Mouse (Mus musculus) left cerebral cortex, adult 11 months (tissue): ENCODE measurements around the gene Atp1a1.

Source experiments
- DNase-seq: peaks from one replicate; pipeline ENCODE4 v3.0.0; 2022; ENCODE audit warnings: low spot score

Gene Atp1a1

DNA sequence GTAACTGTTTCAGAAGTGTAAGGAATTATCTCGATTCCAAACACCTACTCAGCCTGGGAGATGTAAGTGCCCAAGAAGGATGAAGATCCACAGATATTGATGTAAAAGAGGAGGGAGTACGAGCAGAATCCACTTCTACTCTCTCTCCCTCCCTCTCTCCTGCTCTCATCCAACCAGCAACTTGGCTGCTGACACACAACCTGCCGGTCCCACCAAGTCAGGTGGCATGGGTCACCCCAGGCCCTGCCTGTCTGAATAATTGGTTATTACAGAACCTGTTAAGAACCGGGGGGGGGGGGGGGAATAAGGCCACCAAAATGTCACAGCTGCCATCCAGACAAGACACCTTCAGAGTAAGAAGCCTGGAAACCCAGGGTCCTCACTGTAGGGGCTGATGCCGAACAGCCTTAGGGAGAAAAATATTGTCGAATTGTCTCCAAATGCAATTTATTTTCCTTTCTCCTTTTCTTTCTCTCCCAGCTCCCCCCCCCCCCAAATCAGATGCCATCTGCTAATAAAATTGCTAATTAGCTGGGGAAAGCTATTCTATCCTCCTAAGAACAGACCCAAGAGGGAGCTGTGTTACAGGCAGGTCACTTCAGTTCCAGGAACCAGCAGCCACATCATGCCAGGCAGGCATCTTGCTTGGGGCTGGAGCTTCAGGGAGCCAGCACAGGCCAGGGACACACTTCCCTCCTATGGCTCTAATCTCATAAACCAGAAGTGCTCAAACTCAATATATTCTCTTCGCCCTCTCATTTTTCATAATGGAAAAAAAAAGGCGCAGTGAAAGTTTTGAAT is 6.7 kb upstream of the Atp1a1 start:
- no peak for DNase-seq

DNA sequence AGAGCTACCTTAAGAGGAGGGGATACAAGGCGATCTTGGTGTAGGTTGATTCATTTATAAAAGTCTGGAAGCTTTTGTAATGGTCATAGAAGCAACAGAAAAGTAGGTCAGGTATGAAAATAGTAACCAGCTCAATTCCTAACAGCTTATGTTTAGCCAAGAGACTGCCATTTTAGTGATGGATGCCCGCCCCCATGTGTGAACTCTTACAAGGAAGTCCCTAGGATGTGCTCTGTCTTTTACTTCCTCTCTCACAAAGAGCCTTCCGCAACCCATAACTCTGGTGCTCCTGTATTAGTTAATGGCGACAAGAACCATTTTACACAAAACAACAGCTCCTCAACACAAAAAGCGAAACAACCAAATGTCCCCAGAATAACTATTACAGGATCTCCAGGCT is 4.8 kb upstream of the Atp1a1 start:
- no peak for DNase-seq

DNA sequence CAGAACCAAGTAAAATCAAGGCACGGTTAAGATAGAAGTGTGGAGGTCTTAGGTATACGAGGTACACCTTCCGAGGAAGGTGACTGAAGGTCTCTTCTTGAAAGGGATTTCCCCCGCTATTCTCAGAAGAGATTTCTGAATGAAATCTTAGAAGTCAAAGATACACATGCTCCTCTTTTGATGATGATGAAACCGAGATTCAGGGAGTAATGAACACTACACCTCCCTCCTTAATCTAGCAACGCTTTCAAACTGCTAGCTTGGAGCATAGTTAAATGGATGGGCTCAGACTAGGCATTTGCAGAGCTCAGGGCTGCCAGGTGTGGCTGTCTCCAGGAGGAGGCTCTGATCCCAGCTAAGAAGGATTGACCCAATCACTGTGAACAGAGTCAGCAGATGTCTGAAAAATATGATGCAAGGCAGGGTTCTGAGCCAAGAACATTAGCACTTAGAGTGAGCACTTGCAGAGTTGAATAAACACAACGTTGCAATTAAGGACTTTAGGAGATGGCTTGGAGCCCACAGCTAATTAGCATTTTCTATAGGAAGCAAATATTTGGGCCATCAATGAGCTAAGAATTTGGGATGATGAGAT is 2.5 kb upstream of the Atp1a1 start:
- no peak for DNase-seq

DNA sequence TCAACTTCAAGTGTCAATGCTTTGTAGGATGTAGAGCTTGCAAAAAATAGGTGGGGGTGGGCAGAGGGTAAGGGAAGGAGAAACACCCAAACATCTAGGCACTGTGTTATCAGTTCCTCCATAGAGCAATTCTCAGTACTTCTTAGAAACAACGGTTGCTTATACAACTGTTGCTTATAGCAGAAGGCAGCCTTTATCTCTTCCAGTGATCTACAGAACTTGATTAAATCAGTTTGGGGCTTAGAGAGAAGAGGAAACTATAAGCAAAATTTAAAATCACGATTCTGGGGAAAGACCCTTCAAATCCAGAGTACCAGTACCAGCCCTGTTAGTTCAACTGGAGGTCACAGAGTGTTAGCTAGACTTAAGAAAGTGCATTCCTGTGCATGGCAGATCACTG is 1.2 kb upstream of the Atp1a1 start:
- DNase-seq: no peak

DNA sequence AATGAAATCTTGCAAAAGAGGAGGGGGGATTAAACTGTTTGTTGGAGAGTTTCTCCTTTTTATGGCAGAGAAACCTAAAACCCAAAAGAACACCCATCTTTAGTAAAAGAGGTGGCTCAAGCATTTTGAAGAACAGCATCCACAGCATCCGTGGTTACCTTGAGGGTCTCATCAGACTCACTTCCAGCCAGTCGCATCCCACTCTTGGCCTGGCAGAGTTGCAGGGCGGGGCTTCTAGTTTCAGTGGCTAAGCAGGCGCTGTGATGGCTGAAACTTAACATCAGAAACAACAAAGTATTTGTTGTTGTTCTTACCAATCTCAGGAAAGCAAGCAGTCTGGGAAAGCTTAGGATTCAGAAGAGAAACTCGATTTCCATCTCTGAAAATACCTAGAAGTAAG is 807 bp upstream of the Atp1a1 start:
- no peak for DNase-seq

DNA sequence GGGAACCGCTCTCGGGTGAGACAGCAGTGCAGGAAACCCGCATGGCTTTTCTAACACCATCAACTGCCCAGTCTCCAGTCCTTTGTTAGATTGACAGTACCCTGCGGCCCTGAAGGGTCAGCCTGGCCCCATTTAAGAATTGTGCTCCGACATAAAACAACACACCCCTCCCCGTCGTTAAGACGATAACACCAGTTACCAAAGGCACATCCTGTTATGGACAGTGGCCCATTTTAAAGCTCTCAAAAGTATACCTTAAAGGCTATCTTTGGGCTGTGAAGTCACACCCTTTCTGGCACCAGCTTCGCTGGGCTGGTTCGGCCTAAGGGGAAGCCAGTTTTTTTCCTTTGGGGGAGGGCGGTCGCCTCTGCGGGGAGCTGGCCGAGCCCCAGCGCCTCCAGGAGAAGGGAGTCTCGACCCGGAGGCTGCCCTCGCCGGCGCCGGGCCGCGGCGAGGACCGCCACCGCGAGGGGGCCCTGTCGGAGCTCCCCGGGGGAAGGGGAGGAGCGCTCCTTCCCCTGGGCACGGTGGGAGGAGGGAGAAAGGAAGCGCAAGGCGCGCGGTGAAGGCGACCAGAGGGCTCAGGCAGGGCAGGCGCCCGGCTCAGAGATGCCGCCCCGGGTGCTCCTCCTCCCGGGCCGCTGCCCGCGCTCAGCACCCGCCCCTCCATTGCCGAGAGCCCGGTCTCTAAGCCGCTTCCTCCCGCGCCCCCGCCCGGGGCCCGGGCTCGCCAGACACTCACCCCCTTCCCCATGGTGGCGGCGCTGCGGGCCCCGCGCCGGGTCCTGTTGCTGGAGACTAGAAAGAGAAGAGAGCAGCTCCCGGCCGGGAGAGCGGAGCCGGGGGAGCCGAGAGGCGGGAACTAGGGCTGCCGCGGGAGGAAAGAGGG is 579 bp downstream of the Atp1a1 start:
- peak; percentile 65 for DNase-seq

DNA sequence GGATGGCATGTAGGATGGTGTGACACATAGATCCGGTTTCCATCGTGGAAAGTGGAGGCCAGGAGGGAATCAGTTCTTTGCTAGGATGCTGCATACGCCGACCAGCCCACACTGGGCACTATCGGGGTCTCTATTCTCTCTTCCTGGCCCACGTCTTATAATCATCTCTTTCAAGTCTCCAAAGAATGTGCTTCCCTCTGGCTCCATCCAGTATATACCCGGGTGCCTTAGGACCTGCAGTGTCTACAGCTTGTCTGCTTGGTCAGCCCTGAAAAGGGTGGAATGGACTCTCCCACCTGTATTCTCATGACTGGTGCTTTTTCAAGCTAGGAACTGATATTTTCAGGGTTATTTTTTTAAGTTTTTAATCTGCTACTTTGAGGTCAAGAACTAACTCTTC is 1.3 kb downstream of the Atp1a1 start:
- no peak for DNase-seq

DNA sequence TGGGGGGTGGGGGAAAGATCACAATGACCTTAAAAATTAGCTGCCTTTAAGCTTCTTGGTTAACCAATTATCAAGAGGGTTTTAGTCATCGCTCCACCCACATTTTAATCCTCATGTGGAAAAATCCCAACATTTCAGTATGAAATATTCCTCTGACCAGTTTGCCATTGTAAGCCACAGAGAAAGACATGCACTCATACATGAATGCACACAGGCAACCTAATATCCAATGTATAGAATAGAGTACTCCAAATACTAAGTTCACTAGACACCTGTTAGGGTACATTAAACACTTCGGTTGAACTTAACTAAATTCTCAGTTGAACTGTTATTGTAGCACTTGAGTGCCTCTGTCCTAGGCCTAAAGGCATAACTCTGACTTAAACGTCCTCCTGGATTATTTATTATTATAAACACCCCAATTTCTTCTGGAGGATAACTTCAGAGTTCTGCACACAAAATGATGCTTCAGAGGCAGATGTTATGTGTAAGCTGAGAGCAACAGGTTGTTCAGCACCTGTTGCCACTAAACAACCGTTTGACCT is 1.9 kb downstream of the Atp1a1 start:
- no peak for DNase-seq

DNA sequence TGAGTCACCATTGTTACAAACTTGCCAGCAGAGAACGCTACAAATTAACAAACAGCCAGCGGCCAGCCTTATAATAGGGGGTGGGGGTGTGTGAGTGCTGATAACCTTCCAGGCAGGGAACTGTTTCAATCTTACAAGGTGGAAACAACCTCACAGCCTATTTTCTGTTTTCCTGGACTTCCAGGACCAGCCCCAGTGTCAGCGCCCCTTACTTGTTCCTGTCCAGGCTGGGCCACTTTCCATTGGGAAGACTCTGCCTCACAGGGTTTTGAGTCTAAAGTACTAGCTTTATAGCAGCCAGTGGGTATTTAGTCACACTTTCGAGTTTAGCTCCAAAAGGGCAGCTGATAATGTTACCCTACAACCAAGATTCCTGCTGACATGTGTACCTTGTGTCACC is 2.8 kb downstream of the Atp1a1 start:
- no peak for DNase-seq

DNA sequence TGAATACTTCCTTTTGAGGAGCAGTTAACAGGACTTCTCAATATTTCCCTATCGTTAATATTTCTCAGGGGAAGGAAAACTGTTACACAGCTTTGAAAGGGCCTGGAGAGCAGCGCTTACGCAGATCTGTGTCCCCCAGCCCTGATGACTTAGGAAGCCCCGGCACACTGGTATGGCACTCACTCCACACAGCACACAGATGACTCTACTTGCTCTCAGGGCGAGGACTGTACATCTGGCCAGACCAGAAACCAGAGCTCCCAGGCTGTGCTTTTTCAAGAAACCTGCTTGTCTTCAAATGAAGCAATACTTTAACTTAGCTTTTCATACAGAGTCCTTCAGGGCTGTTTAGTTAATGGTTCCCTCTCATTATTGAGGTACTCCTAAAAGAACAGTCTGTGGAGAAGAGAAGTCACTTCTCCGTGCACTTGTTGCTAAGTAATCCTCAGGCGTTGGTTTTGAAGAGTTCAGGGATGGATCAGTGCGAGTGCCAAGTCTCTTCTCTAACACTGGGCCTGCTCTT is 3.4 kb downstream of the Atp1a1 start:
- no peak for DNase-seq

DNA sequence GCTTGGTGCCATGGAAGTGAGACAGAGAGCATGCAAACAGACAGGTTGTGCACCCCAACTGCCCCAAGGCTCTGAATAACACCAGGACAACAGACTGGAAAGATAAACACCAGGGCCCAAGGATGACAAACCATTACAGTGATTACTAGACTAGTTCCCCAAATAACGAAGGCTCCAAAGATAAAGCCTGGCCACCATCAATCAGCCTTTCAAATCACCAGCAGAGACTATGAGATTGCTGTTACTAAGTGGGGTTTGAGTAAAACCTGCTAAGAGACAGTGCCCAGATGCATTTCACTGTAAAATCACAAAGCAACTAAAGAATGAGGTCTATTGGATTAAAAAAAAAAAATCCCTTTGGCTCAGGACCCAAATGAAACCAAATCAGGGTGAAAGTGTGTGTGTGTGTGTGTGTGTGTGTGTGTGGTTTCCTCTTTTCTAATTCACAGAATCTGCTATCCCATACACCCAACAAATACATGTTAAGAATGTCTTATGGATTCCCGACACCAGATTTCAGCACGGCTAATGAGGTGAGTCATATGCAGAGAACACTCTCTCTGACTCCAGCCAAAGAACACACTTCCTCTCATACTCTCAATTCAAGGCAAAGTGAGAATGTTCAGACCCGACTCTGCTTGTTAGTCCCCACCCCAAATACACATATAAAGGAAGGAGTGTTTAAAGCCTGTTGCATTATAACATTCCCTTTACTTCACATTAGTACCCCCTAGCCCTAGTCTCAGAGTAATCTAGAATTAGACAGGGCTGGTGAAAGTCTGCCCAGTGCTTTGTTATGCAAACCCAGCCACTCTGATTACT is 4.4 kb downstream of the Atp1a1 start:
- DNase-seq: no peak

DNA sequence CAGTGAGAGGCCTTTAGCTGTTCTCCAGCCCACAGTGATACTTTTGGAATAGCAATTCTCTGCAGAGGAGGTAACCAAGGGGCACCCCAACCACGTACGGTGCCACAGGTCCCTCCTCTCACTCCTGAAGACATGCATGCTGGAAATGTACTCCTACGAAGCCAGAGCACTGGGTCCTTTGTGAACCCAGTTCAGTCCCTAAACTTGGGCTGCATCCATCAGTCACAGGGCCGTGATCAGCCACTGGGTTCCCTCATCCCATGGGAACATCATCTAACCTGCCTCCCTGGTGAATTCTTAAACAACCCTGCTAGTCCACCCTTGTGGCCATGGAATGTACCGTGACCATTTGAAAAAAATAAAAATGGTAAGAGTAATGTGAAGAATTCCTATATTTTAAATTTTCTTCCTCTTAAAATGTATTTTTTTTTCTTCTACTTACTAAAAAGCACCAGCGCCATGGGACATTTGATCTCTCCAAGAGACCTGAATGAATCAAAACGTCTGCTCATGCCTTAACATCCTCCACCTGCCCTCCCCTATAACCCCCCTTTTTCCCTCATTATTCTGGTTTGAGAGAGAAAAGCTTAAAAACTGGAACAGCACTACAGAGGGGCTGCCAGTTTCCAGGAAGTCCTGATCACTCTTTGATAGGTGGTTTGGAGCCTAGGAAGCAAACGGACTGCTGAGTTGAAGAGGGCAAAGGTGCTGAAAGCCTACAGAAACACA is 5.1 kb downstream of the Atp1a1 start:
- DNase-seq: no peak

DNA sequence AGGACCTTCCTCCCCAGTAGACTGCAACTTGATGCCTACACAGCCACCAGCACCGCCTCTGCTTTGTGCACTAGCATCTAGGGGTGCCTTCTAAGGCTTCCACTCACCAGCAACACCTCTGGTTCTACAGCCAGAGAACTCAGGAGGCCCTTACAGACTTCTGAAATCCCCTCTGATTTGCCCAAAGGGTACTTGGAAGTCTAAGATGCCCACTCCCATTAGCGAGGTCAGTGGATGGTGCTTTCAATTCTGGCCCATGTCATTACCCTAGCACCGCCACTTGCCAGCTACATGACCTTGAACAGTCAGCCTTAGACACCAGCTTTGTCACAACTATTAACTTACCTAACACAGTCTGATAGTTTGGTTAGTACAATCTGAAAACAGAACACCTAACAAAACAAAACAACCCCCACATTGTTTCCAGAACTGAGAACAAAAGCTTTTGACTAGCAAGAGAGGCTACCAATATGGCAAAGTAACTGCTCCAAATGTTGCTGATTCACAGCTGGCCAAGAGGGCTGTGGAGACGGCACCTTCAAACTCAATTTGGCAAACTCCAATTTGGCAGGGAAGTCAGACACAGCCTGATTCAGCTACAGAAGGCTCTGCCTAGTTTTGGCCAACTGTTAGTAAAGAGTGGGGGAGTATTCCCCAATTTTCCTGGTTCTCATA is 6.1 kb downstream of the Atp1a1 start:
- DNase-seq: no peak

DNA sequence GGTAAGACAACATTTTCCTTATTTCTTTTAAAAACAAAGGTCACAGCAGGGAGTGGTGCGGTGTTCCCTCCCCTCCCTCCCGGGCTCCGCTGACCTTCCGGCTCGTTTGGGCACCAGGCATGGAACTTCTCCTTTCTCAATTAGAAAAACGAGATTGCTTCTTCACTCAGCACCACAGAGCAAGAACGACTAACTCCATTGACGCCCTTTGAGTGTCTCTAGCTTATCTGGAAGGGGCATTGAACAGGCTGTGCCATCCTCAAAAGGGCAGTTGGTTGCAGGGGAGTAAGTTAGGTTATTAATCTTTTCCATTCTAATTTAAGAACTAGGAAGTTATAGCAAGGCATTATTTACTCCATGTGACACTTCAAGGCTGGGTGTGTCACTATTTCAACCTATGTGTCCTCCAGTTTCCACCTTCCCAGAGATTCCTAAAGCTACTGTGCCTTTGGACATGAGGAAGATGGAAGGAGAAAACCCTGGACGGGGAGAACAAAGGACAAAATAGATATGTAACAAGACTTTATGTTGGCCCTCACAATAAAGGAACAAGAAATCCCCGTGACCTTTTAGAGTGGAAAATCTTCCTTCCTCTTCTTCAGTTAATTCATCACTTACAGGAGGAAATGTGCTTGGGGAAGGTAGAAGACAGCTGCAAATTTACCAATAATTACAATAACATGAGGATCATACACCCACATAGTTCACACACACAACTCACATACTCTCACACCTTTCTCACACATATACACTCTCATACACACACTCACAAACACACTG is 7.0 kb downstream of the Atp1a1 start:
- no peak for DNase-seq

DNA sequence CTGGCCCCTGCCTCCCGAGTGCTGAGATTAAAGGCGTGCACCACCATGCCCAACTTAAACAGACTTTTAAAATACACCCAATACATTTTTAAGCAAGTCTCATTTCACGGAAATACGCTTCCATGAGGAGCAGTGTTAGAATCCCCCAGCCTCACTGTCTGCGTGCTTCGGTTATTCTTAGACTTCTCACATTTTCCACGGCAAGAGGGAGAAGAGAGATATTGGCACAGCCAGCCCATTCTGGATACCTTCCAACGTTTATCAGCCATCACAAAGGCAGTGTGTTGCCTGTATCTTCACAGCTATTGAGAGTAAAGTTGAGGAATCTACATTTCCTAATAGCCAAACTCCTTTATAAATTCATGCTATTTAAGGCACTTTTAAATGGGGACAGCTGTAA is 7.8 kb downstream of the Atp1a1 start:
- DNase-seq: no peak

DNA sequence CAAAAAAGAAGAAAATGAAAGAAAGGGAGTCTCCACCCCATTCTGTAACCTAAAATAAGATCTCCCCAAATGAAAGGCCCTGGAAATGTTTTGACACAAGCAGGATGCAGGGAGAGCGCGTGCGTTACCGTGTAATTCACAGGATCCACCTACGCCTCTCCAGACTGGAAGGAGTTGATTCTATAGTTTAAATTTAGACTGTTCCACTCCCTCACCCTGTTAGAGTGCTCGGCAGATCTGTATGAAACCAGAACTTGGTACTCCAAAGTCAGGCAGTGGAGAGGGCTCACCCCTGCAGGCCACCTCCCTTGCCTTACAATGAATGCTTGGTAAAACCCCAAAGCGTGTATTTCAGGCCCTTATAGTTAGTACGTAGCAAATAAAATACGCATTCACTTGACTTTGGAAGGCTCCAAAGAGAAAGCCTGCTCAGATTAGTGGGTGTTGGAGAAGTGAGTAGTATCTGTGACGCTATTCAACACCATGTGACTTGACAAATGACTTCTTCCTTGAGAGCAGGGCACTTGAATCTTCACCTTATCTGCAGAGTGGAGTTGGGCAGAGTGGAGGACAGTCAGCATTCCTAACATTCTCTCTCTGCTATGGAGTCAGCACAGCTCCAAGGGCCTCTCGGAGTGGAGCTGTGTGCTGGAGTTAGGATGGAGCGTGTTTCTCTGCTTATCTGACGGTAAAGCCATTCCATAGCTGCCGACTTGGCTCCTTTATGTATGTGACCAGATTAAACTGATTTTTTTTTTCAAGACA is 8.4 kb downstream of the Atp1a1 start:
- peak; percentile 76 for DNase-seq

DNA sequence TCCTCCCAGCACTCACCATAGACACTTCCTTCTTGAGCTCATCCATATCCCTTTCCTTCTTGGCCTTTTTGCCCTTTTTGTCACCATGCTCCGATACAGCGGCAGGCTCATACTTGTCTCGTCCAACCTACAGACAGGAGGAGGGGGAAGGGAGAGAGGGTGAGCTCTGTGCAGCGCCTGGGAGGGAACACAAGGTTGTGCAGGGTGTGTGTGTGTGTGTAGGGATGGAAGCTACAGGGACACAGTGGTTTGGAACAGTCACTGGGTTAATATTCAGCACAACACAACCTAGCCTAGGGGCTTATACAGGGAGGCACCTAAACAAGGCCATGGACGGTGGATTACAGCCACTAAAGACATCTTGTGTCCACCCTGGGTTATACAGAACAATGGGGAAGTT is 9.5 kb downstream of the Atp1a1 start:
- no peak for DNase-seq

DNA sequence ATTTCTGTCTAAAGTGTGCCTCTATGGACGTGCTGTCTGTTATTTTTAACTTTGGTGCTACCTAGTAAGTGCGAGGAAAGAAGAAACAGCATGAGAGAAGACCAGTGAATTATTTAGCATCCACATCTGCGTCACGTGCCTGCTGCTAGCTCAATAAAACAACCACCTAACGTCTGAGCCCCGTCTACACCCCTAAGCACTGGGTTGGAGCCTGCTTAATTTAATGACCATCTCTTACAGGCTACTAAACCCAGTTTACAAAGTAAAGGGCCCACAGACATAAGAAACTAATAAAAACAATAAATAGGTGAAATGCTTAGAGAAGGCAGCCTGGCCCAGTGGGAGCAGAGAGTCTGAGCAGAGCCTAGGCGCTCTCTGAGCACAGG is 11.2 kb downstream of the Atp1a1 start:
- DNase-seq: no peak
